In the genomic region with DNA sequence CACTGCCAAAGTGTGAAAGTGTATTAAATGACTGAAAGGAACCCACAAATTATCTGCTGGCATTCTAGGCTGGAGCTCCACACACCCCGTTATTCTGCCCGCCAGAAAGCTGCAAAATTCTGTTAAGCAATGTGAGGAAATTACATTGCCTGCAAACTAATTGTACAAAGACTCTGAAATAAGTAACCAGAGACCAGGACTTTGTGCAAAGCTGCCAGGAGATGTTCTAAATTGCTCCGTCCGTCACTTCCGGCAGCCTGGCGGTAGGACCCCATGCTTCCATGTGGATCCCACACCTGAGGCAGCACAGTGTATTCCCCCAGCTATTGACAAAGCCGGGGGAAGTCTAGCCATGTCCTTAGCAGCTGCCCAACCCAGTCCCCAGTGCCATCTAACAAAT, we compare ENCODE assay signal across 22 mouse cellular contexts.
"Had no signal": no experiment of that assay in that cellular context is flagged by ENCODE, and none has a peak within 500 bp of the region (broad histone marks: within the 10 kb centered on the region; RNA-seq: fewer than 3 reads in every experiment).

No protein-coding gene starts in this region.

- H3K4me2 ChIP-seq: heart, embryonic 13.5 days; heart, embryonic 15.5 days; hindbrain, embryonic 13.5 days; hindbrain, embryonic 15.5 days; kidney, embryonic 15.5 days; limb, embryonic 13.5 days; limb, embryonic 15.5 days; liver, embryonic 12.5 days had no signal

- H3K36me3 ChIP-seq: heart, embryonic 15.5 days; hindbrain, embryonic 13.5 days; hindbrain, embryonic 15.5 days; kidney, embryonic 15.5 days; limb, embryonic 13.5 days; limb, embryonic 15.5 days; liver, embryonic 12.5 days had no signal

- DNase-seq: gastrocnemius, postnatal 14 days; gastrocnemius, postnatal 36 days; heart, adult 18-20 months; heart, postnatal 14 days; heart, postnatal 36 days; kidney, adult 11 months; layer of hippocampus, adult 9-11 months; layer of hippocampus, postnatal 36 days; left cerebral cortex, postnatal 4 days; lung, adult 18-20 months had no signal

- H3K27me3 ChIP-seq: heart, embryonic 13.5 days; heart, embryonic 15.5 days; hindbrain, embryonic 13.5 days; hindbrain, embryonic 15.5 days; kidney, embryonic 15.5 days; limb, embryonic 13.5 days; limb, embryonic 15.5 days; liver, embryonic 12.5 days had no signal

- ATAC-seq: hindbrain, postnatal 0 days; intestine, embryonic 16.5 days; liver, embryonic 12.5 days had no signal

- H3K27ac ChIP-seq: heart, embryonic 10.5 days; heart, embryonic 13.5 days; heart, embryonic 15.5 days; hindbrain, embryonic 13.5 days; hindbrain, embryonic 15.5 days; hindbrain, postnatal 0 days; kidney, embryonic 15.5 days; limb, embryonic 13.5 days; limb, embryonic 15.5 days; liver, embryonic 12.5 days; liver, embryonic 14.5 days had no signal

- H3K4me3 ChIP-seq: heart, embryonic 10.5 days; heart, embryonic 13.5 days; heart, embryonic 15.5 days; hindbrain, embryonic 13.5 days; hindbrain, embryonic 15.5 days; kidney, embryonic 15.5 days; limb, embryonic 13.5 days; limb, embryonic 15.5 days; liver, embryonic 12.5 days had no signal

- H3K4me1 ChIP-seq: hindbrain, embryonic 13.5 days; hindbrain, embryonic 15.5 days; kidney, embryonic 15.5 days; limb, embryonic 15.5 days; liver, embryonic 12.5 days had no signal

- H3K9ac ChIP-seq: heart, embryonic 13.5 days; heart, embryonic 15.5 days; hindbrain, embryonic 13.5 days; hindbrain, embryonic 15.5 days; kidney, embryonic 15.5 days; limb, embryonic 13.5 days; limb, embryonic 15.5 days; liver, embryonic 12.5 days; liver, embryonic 14.5 days had no signal

- H3K9me3 ChIP-seq: heart, embryonic 10.5 days; heart, embryonic 13.5 days; heart, embryonic 15.5 days; hindbrain, embryonic 13.5 days; hindbrain, embryonic 15.5 days; kidney, embryonic 15.5 days; limb, embryonic 13.5 days; limb, embryonic 15.5 days; liver, embryonic 12.5 days had no signal
